Mouse (Mus musculus) hematopoietic stem cell, adult 5-6 weeks (primary cell): ENCODE measurements around the gene Sema3e. TPM values are rescaled to one million over a fixed set of nuclear protein-coding genes. Genes with fewer than 3 reads are reported as not detected.

Experiments
- total RNA-seq: library from RNA; stranded (forward); fragments of 172-1452, 232-1000 nt; gene quantifications from 2 replicates; pipeline ENCODE4 v1.2.3, GENCODE M21; 2017

The Sema3e gene
- total RNA-seq, 1 experiment from 2014 or later: 0.10 TPM

Other genes starting within 250 kb of the Sema3e start
- gene Speer3, start 233.7 kb upstream of the Sema3e start, total RNA-seq: not detected in 2 replicates